12 mouse cellular contexts compared by ENCODE assay signal in the genomic region with DNA sequence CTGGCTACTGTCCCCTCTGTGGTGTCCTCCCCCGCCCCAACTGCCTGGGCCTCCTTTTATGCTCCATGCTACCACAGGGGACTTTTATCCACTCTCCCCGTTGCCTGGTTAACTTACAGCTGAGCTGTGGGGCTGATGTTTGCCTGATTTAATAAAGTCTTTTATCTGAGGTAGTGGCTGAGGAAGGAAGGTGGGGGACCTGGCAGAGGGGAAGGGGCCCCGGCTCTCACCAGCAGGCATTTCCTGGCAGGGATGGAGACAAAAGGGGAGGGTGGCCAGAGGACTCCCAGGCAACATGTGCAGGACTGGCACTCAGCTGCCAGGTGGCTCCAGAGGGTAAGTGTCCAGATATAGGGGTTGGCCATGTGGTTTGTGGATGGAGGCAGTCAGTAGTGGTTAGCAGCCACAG. TPM values are rescaled to one million over a fixed set of nuclear protein-coding genes. Genes with fewer than 3 reads are reported as not detected.
A peak's percentile ranks its signal among the peaks of the same experiment; 100 is the strongest.
DNase-seq lines count a peak whose midpoint lies in the region; ATAC-seq and TF ChIP-seq lines count a peak whose summit lies in the region.
"Had no signal": no experiment of that assay in that cellular context is flagged by ENCODE, and none has a peak within 500 bp of the region (broad histone marks: within the 10 kb centered on the region; RNA-seq: fewer than 3 reads in every experiment).

No protein-coding gene starts in this region.

- ATAC-seq in intestine, postnatal 0 days = no peak
- ATAC-seq in intestine, embryonic 16.5 days = no peak
- ATAC-seq in forebrain, embryonic 15.5 days (replicated peaks) = peak; percentile 55
- ATAC-seq in limb, embryonic 11.5 days (ENCODE audit: insufficient number of reproducible peaks, low FRiP score, low TSS enrichment, low read depth) = no peak
- ATAC-seq: liver, postnatal 0 days had no signal

- H3K9me3 ChIP-seq in intestine, postnatal 0 days (ENCODE audit: control insufficient read depth) = no peaks in the 10 kb centered on the region
- no peaks in the 10 kb centered on the region for H3K9me3 ChIP-seq in intestine, embryonic 16.5 days (ENCODE audit: control insufficient read depth, low read length)
- no peaks in the 10 kb centered on the region for H3K9me3 ChIP-seq in forebrain, embryonic 15.5 days
- H3K9me3 ChIP-seq in limb, embryonic 11.5 days (ENCODE audit: control insufficient read depth, low read length) = no peaks in the 10 kb centered on the region
- H3K9me3 ChIP-seq: heart, embryonic 15.5 days had no signal

- WGBS in intestine, postnatal 0 days = 21% methylated on average over 3 of the region's 3 CpGs
- WGBS in intestine, embryonic 16.5 days = 38% methylated on average over 3 of the region's 3 CpGs
- WGBS in forebrain, embryonic 15.5 days = 5% methylated on average over 3 of the region's 3 CpGs
- 23% methylated on average over 3 of the region's 3 CpGs for WGBS in limb, embryonic 11.5 days

- H3K36me3 ChIP-seq in intestine, postnatal 0 days (ENCODE audit: control insufficient read depth, insufficient read depth) = no peaks in the 10 kb centered on the region
- H3K36me3 ChIP-seq in intestine, embryonic 16.5 days (ENCODE audit: control insufficient read depth, insufficient read depth, low read length) = no peaks in the 10 kb centered on the region
- no peaks in the 10 kb centered on the region for H3K36me3 ChIP-seq in forebrain, embryonic 15.5 days
- H3K36me3 ChIP-seq in limb, embryonic 11.5 days (ENCODE audit: control insufficient read depth, insufficient read depth, low read length) = no peaks in the 10 kb centered on the region
- H3K36me3 ChIP-seq: heart, embryonic 15.5 days had no signal

- no peak overlapping the region for H3K27ac ChIP-seq in intestine, postnatal 0 days (ENCODE audit: low read depth, low read length)
- no peak overlapping the region for H3K27ac ChIP-seq in intestine, embryonic 16.5 days (ENCODE audit: low read length)
- H3K27ac ChIP-seq in forebrain, embryonic 15.5 days (replicated peaks) = peak overlapping the region; percentile 58
- 0 out of 2 replicates have a peak overlapping the region, but pooled peaks have one; percentile 21 for H3K27ac ChIP-seq in limb, embryonic 11.5 days (replicated peaks; ENCODE audit: low read depth, low read length)
- H3K27ac ChIP-seq: heart, embryonic 15.5 days; kidney, postnatal 0 days had no signal

- 0 out of 2 replicates have a peak, but pooled peaks have one; percentile 5 for TF ChIP-seq CTCF in intestine, postnatal 0 days (IDR thresholded peaks at IDR 0.05; ENCODE audit: low read depth)

- peaks cover 23% of the 10 kb centered on the region for H3K27me3 ChIP-seq in intestine, postnatal 0 days (replicated peaks; ENCODE audit: control insufficient read depth, insufficient read depth, low read length)
- H3K27me3 ChIP-seq in intestine, embryonic 16.5 days (replicated peaks; ENCODE audit: control insufficient read depth, insufficient read depth, low read length) = peaks cover 4% of the 10 kb centered on the region; the same call in 1 of the 2 replicates
- H3K27me3 ChIP-seq in forebrain, embryonic 15.5 days = peaks cover 70% of the 10 kb centered on the region
- H3K27me3 ChIP-seq in limb, embryonic 11.5 days (ENCODE audit: control insufficient read depth, insufficient read depth, low read length) = peaks cover 7% of the 10 kb centered on the region; the same call in 1 of the 2 replicates

- no peak overlapping the region for H3K9ac ChIP-seq in intestine, postnatal 0 days (ENCODE audit: low read depth, low read length)
- H3K9ac ChIP-seq in intestine, embryonic 16.5 days (ENCODE audit: low read depth, low read length) = no peak overlapping the region
- H3K9ac ChIP-seq in forebrain, embryonic 15.5 days (replicated peaks) = no peak overlapping the region
- no peak overlapping the region for H3K9ac ChIP-seq in limb, embryonic 11.5 days (ENCODE audit: low read length)
- H3K9ac ChIP-seq: heart, embryonic 15.5 days; liver, postnatal 0 days had no signal

- no peak overlapping the region for H3K4me2 ChIP-seq in intestine, postnatal 0 days (replicated peaks; ENCODE audit: low read depth)
- no peak overlapping the region for H3K4me2 ChIP-seq in intestine, embryonic 16.5 days (ENCODE audit: low read depth, low read length)
- peak overlapping the region; percentile 22; the same call in 1 of the 2 replicates for H3K4me2 ChIP-seq in forebrain, embryonic 15.5 days (replicated peaks)
- no peak overlapping the region for H3K4me2 ChIP-seq in limb, embryonic 11.5 days (ENCODE audit: low read depth, severe bottlenecking)
- H3K4me2 ChIP-seq: heart, embryonic 15.5 days had no signal

- DNase-seq in limb, embryonic 11.5 days (ENCODE audit: low spot score) = peak; percentile 41
- DNase-seq in retina, postnatal 1 day = peak; percentile 56
- DNase-seq in urinary bladder, postnatal 4 days (ENCODE audit: low spot score in 2 of 2) = no peak
- no peak for DNase-seq in lung, postnatal 10 days
- DNase-seq in spleen, postnatal 4 days (ENCODE audit: low spot score in 2 of 2) = no peak
- DNase-seq: cerebellum, postnatal 36 days; liver, postnatal 0 days had no signal

- H3K4me1 ChIP-seq in intestine, postnatal 0 days (replicated peaks; ENCODE audit: control insufficient read depth, insufficient read depth, low read length) = no peaks in the 10 kb centered on the region
- peaks cover 4% of the 10 kb centered on the region; the same call in 1 of the 2 replicates for H3K4me1 ChIP-seq in intestine, embryonic 16.5 days (ENCODE audit: control insufficient read depth, insufficient read depth, low read length)
- peaks cover 53% of the 10 kb centered on the region for H3K4me1 ChIP-seq in forebrain, embryonic 15.5 days
- H3K4me1 ChIP-seq in limb, embryonic 11.5 days (ENCODE audit: control insufficient read depth, insufficient read depth, low read length) = peaks cover 17% of the 10 kb centered on the region

- no peak overlapping the region for H3K4me3 ChIP-seq in intestine, postnatal 0 days (ENCODE audit: low read depth, low read length)
- no peak overlapping the region for H3K4me3 ChIP-seq in intestine, embryonic 16.5 days (ENCODE audit: low read length)
- H3K4me3 ChIP-seq in forebrain, embryonic 15.5 days = no peak overlapping the region
- no peak overlapping the region for H3K4me3 ChIP-seq in limb, embryonic 11.5 days (ENCODE audit: low read depth, low read length)
- H3K4me3 ChIP-seq: heart, embryonic 15.5 days had no signal

RNA-seq across cellular contexts. Expression of gene Olig2, which starts 51.4 kb away (rescaled TPM):
- polyA plus RNA-seq in intestine, postnatal 0 days (2015; fragmentation: Nextera tagmentation; extraction: Ambion mirVana) = not detected in 2 replicates
- not detected in 2 replicates for polyA plus RNA-seq in intestine, embryonic 16.5 days (2015; fragmentation: Nextera tagmentation; extraction: Ambion mirVana)
- 7.1 and 8.6 TPM in 2 replicates for polyA plus RNA-seq in forebrain, embryonic 15.5 days (2015; fragmentation: Nextera tagmentation; extraction: Ambion mirVana)
- polyA plus RNA-seq in limb, embryonic 11.5 days (2014; fragmentation: Nextera tagmentation; extraction: Ambion mirVana) = not detected in 2 replicates
- polyA plus RNA-seq: heart, embryonic 15.5 days; kidney, postnatal 0 days; liver, postnatal 0 days had no signal

Comparison
In these comparisons a context has a peak if more than half of its experiments do, and no peak if none do; other contexts are left out.
1. H3K27ac ChIP-seq: peak in forebrain, embryonic 15.5 days (single experiment) and limb, embryonic 11.5 days (single experiment); none in intestine, postnatal 0 days (single experiment) and intestine, embryonic 16.5 days (single experiment).
2. DNase-seq: peak in limb, embryonic 11.5 days (single experiment) and retina, postnatal 1 day (single experiment); none in urinary bladder, postnatal 4 days (0 of 2), lung, postnatal 10 days (single experiment) and spleen, postnatal 4 days (0 of 2).